Mouse (Mus musculus): ENCODE results near the gene Nsrp1.

- TF ChIP-seq POLR2A (IDR thresholded peaks at IDR 0.05; ENCODE audit: control insufficient read depth, extremely low read depth, insufficient read depth, low read length, poor library complexity) (no peak), CTCF (IDR thresholded peaks at IDR 0.05; ENCODE audit: borderline replicate concordance, control insufficient read depth, extremely low read depth, insufficient read depth, low read length, poor library complexity) (no peak)
Observed at GRCm38 (mm10) chr11:77028157-77028556, 50.1 kb downstream of the Nsrp1 start.

Measured in thymus, adult 2 months (tissue).